Mouse (Mus musculus) lung, postnatal 0 days (tissue): Measurements from ENCODE around the gene Tubb4b.

Experiments
- CTCF ChIP-seq: IDR thresholded peaks from 2 replicates; pipeline ENCODE4 v1.5.1; 2016; ENCODE audit warnings: antibody characterized with exemption, mild to moderate bottlenecking
- EP300 ChIP-seq: IDR thresholded peaks from 2 replicates; pipeline ENCODE4 v1.6.1; 2016; ENCODE audit warnings: antibody characterized with exemption, mild to moderate bottlenecking, control low read depth

- TF ChIP-seq EP300 (no peak), CTCF (no peak)
Observed at GRCm38 (mm10) chr2:25179566-25180217, 44.8 kb downstream of the Tubb4b start.
